Mouse (Mus musculus) layer of hippocampus, postnatal 25 days (tissue): ENCODE measurements around the gene Acaa1a. TPM values are rescaled to one million over a fixed set of nuclear protein-coding genes. Genes with fewer than 3 reads are reported as not detected.
"Not testable (repeated sequence)": the region's sequence is repeated elsewhere in the genome, so short reads cannot be mapped to it uniquely, and the experiment has no call there.

Experiments used
- DNase-seq, 2 experiments: peaks; one replicate each; pipeline ENCODE4 v3.0.0; 2022; ENCODE audit warnings: mixed read lengths in 2 of 2, low spot score in 1 of 2; ENCODE audit errors: extremely low spot score in 1 of 2
- total RNA-seq, 2 experiments: library from RNA; stranded (reverse); gene quantifications; 2 replicates each; pipeline ENCODE4 v1.2.3; 2021

Acaa1a gene
- total RNA-seq, 2 experiments from 2014 or later: 71.8 to 72.9 TPM

DNA sequence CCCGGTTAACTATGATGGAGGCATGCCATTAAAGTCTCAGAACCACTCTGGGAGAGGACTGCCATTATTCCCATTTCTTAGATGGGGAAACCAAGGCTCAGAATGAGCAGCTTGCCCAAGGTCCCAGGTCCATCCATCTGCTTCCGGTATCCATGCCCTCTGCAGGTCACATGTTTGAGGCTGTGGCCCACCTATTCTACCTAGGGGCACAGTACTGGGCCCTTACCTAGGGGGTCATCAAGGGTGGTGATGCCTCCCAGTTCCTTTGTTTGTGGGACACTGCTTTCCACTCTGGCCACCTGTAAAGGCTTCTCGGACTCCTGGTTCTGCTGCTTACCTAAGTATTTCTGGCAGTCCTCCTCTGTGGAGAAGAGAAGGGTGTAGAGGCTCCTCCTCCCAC is 1.1 kb upstream of the Acaa1a start:
- no peak for DNase-seq

DNA sequence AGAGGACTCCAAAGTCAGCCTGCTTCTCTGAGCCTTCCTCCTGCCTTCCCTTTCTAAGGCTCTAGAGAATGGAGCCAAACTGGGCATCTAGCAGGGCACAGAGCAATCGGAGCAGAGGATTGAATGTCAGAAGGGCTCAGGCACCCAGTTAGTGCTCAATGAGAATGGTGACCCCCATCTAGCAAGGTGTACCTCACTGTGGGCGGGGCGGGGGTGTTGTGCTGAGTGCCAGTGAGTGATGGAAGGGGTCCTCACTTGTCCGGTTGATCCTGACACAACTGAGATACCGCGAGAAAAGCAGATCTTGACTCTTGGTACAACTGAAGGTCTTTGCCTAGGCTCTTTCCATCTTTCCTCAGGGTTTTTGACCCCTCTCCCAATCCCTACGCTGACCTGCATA is 370 bp upstream of the Acaa1a start:
- no peak for DNase-seq

DNA sequence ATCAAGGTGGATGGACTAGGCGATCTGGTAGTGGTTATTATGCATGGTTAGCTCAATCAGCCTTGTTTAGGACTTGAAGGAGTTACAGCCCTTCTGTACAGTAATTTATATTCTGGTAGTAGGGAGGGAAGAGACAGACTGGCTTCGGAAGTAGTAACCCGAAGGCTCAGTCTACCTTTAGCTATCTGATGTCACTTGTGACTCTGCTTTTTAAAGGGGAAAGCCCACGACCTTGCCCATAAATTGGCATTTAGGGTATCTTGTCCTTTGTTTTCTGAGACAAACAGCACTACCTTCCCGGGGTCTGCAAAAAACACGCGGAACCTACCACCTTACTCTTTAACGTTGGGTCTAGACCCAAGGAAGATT is 720 bp downstream of the Acaa1a start:
- DNase-seq: no peak

DNA sequence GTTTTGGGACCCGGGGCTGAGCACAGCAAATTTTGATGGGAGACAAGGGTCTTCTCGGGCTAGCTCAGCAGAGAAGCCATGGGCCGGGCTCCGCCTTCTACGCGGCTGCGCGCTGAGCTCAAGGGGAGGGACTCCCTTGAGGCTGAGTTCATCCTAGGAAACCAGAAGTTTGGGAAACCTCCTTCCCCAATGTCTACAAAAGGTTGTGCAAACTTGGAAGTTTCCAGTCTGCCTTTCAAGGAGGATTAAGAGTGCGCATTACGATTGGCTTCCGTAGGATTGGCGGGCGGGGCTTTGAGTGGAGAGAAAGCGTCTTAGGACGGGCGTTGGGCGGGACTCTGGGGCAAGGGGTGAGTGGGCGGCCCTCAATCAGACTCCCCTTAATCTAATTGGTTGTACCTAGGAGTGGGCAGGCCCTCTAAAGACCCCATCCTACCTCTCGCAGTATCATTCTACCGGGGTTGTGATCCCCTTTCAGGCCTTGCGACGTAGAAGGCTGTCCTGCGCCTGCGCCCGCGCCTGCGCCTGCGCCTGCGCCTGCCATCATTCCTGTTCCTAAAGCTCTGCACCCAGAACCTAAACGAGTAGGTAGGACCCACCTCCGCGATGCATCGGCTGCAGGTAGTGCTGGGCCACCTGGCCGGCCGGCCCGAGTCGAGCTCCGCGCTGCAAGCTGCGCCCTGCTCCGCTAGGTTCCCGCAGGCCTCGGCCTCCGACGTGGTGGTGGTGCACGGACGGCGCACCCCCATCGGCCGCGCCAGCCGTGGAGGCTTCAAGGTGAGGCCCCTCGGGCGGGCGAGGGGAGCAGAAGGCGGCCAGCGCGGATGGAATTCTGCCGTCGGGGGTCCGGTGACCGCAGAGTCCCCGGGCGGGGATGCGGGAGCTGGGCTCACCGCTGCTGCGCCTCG is 1.7 kb downstream of the Acaa1a start, which contains the start of gene Myd88:
Myd88 (minus strand) TSS at position 503 of the 908 bp plus-strand sequence.
- DNase-seq: peak; percentile 75 to 83

DNA sequence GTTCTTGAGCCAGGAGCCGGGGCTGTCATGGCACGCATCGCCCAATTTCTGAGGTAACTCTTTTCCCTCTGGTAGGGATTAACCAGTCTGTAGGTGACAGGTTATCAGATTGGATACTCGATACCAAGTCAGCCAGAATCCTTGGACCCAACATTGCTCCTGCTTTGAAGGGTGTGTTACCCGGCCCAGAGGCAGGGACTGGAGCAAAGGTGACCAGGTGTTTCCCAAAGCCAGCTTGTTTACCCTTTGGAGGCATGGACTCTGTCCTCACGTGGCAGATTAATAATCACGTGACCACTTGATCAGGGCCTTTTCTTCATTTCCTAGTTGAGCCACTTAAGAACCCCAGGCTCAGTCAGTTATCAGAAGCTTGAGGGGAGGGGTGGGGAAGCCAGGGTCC is 3.3 kb downstream of the Acaa1a start:
- DNase-seq: no peak

DNA sequence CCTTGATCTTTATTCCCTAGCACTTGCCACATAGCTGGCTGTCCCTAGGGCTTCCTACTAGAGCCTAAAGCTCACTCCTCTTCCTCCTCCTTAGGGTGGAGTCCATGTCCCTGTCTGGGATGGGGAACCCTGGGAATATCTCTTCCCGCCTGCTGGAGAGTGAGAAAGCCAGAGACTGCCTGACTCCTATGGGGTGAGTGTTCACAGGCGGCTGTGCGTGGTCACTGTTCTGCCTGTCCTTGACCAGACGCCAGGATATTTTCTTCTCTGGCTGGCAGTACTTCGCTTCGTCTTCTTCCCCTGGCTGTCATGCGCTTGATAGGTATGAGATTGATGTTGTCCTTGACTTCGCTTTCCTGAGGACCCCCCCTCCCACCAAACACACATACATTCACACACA is 6.9 kb downstream of the Acaa1a start:
- DNase-seq: no peak

DNA sequence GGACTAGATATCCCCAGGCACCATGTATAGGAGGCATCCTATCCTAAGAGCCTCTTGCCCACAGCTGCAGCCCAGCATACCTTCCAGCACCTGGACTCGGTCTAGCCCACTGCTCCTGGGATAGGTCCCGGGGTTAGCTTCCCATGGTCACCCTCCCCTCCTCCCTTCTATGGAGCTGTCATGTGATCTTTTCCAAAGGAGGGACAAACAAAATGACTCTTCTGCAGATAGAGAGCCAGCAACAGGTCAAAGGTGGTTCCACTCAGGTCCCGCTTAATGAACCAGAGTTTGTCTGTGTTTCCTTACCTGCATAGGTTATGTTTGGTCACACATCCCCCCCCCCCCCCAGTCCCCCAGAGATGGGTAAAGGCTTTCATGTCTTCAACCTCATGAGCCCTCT is 11.1 kb downstream of the Acaa1a start:
- no peak for DNase-seq

DNA sequence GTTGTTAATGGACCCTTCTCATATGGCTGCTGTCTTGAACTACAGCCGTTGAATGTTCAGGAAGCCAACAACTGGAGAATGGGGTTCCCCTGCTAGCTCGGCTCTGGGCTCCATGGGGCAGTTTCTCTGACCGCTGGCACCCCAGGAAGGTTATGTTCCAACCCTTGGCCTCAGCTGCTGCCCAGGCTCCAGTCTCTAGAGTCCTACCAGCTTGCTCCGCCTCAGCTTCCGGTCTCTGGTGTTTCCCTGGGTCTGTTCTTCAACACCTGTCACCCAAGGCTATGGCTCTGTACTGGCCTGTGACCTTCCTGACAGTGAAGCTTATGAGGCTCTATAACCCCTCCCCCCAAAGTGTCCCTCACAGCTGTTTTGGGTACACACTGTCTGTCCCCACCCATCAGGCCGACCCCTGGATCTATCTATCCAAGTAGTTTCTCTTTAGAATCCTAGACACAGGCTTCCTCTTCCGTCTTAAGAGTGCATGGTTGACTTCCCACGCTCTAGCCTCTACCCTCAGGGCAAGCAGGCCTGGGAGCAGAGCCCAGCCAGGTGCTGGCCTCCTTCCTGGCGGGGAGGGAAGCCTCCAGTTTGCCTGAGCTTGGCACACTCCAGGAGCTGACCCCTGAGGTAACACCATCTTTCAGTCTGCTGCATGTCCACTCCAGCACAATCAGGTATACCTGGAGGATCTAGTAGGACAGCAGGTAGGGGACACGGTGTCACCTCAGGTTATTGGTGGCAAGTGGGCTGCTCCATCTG is 11.7 kb downstream of the Acaa1a start:
- DNase-seq: no peak

DNA sequence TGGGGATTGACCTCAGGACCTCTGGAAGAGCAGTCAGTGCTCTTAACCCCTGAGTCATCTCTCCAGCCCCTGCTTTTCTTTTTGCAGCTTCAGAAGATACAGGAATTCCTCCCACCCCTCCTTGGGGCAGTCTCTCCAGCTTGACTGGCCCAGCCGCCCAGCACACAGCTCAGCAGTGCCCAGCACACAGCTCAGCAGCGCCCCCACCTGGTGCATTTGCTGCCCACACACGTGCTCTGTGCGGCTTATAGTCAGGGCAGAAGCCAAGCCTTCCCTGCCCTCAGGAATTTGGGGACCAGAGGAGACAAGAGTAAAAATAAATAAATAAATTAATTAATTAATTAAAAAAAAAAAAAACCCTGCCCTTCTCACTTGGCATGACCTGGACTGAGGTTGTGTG is 12.6 kb downstream of the Acaa1a start:
- DNase-seq: peak; percentile 52 to 83

DNA sequence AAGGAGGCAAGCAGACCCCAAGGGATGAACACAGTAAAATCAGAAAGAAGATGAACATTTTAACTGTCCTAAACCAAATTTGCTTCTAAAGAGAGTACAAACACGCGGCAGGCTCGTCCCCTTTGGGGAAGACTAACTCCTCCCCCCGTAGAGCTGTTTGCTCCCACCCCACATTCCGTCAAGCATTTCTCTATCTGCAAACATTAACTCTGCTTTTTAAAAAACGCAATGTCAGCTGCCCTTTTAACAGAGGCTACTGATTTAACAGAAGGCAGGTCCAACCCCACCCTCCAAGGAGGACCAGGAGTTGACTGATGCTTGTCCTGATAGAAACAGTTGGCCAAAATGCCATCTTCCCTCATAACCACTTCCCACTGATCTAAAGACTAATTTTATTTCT is 14.4 kb downstream of the Acaa1a start:
- DNase-seq: no peak

DNA sequence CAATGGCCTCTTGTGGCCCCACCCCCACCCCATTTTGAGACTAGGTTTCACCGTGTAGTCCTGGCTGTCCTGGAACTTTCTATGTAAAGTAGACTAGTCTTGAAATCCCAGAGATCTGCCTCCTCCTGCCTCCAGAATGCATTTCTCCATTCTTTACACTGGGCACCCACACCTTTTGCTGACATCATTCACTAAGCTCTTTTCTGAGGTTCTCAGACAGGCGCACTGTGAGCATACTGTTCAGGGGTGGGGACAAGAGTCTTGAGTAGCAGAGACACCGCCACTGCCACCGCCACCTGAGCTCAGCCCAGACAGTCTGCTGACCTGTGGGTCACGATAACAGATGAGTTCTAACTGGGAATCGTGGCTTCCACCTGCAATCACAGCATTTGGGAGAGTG is 16.5 kb downstream of the Acaa1a start:
- DNase-seq: no peak

DNA sequence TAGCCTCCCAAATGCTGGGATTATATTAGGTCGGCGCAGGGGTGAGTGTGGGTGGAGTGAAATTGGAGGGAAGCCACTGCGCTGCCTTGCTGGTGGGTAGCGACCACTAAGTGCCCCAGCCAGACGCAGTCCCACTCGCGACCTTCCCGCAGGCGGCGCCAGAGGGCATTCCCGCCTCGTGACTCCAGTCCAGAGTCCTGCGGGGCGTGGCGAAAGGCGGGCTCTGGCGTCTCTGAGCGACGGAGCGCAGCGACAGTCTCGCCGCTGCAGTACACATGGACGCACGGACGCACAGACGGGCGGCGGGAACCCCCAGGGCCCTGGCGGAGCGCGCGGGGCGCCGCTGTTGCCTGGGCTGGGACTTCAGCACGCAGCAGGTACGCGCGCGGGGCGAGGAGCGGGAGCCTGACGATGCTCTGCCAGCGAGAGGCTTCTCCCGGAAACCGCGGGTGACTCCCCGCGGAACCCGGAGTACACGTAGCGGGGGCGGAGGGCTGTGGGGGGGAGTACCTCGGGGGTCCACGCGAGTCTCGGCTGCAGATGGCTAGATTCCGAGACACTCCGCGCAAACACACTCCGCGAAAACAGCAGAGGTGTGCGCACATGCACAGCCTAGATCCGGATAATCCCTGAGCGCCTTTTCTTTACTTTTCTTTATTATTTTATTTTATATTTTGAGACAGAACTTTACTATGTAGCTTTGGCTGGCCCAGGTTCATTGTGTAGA is 18.0 kb downstream of the Acaa1a start, which contains the start of gene Xylb:
Xylb (plus strand) TSS at position 51 of the 727 bp plus-strand sequence.
- DNase-seq: peak; percentile 82 to 87

DNA sequence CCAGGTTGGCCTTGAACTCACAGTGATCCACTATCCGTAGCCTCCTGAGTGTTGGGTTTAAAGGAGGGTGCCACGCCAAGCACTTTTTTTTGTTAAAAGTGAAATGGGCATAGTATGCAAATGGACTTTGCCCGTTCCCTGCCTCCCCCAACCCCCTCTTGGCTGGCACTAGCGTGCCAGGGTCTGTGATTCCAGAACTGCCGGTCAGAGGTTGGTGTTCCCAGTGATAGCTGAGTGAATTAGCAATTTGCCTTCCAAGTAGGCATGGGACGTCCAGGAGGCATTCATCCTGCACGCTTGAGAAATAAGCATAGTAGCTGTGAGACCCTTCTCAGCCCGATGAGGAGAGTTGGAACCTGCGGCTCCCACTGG is 18.6 kb downstream of the Acaa1a start:
- no peak for DNase-seq

DNA sequence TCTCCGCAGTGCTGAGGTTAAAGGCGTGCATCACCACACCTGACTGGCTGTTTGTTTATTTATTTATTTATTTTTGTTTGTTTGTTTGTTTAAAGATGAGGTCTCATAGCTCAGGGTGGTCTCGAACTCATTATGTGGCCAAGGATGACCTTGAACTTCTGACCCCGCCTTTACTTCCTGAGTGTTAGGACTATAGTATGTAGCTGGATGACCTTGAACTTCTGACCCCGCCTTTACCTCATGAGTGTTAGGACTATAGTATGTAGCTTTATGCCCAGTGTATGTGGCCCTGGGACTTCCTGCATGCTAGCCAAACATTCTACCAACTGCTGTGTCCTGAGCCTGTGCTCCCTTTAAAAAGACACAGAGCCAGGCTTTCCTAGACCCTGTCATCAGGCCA is 21.9 kb downstream of the Acaa1a start:
- no peak for DNase-seq

DNA sequence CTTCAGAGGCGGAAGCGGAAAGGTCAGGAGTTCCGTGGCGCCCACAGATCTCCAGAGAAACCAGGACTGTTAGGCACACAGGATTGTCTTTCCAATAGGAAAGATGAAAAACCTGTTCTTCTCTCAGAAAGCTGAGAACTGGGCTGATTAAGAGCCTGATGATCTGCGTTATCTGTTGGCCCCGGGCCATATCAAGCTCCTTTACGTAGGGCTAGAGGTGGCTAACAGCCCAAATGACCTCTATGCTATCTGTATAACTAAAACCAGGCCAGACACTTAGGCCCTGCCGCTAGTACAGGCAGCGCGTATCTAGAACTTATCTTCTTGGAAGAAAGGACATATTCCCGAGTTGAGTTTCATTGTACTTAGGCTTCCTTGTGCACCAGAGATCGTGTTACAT is 23.8 kb downstream of the Acaa1a start:
- DNase-seq: no peak

DNA sequence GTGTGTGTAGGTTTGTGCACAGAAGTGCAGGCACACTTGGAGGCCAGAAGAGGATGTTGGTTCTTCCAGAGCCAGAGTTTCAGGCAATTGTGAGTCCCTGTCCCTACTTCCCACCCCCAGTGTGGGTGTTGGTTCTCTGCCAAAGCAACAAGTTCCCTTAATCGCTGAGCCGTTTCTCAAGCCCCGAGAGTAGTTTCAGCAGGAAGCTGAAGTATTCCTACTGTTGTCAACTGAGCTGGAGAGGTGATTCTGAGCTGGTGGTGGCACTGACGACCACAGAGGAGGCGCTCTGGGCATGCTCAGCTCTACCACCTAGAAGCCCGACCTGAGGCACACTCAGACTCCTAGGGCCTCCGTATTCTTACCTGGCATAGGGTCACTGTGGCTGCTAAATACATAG is 25.8 kb downstream of the Acaa1a start, which contains the start of gene Slc22a14:
Slc22a14 (minus strand) TSS at position 270 of the 400 bp plus-strand sequence.
- no peak for DNase-seq

DNA sequence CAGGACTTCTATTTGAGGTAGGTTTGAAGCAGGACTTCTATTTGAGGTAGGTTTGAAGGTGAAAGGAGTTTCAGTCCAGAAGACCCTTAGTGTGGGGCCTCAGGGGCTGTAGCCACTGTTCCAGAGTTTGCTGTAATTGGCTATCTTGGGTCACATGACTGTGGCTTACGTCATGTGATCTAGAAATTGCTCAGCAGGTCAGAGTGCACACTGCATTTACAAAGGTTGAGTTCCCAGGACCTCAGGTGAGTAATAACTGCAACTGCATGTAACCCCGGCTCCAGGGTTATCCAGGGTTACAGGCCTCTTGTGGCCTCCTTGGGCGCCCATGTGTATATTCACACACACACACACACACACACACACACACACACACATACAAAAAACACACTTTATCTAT is 28.9 kb downstream of the Acaa1a start:
- DNase-seq: no peak

DNA sequence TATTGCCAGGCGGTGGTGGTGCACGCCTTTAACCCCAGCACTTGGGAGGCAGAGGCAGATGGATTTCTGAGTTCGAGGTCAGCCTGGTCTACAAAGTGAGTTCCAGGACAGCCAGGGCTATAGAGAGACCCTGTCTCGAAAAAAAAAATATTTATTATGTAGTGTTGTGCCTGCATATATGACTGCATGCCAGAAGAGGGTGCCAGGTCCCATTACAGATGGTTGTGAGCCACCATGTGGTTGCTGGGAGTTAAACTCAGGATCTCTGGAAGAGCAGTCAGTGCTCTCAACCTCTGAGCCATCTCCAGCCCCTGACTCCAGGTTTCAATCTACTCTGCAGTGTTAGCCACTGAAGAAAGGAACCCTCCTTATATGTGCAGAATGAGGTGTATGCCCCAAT is 31.3 kb downstream of the Acaa1a start:
- DNase-seq: not testable (repeated sequence)

DNA sequence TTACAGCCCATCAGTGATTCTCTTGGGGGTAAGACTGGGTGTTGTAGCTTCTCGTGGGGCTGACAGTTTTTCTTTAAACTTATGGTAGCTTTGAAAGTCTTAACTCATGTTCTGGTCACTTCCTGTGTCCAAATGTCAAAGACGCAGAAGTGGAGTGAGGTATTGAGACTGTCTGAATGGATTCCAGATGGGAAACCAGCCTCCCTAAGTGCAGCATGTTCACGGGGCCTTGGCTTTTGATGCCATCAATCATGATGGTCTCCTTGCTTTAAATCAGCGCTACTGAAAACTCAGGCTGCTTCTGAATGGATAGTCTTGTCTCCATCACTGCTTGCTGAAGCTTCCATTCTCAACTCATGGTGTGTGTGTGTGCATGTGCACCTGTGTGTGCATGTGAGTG is 31.8 kb downstream of the Acaa1a start:
- no peak for DNase-seq

DNA sequence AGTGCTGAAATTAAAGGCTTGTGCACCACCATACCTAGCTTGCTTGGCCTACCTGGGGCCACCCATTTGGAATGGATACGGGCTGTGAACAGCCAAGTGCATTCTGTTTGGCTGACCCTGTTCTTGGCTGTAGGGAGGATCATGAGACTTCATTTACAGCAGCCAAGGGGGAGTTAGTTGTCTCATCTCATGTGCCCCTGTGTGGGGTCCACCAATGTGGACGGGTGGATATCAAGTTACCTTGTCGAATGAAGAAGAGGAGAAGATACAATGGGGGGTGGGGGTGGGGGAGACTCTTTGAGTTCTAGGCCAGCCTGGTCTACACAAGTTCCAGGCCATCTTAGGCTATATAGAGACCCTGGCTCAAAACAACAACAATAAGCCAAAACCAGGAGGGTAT is 35.5 kb downstream of the Acaa1a start:
- no peak for DNase-seq

DNA sequence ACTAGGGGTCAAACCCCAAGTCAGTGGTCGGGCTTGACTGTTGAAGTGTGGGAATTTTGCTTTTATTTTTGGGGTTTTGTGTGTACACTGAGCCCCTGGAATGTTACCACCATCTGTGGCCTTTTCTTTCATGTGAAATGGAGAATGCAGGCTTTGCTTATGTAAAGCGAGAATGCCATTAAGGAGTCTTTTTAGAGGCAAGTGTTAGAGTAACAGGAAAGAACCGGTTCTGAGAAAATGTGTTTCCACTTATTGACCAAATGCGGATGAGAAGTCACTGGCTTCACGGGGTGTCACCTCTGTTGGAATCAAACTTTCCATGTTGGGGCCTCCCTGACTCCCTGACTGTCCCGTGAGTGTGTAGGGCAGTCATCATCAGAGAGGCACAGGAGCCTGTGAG is 36.1 kb downstream of the Acaa1a start:
- DNase-seq: no peak
